Mouse (Mus musculus): Measurements from ENCODE around the gene Trim7. TPM values are rescaled to one million over a fixed set of nuclear protein-coding genes. Genes with fewer than 3 reads are reported as not detected.
"Not testable (repeated sequence)": the region's sequence is repeated elsewhere in the genome, so short reads cannot be mapped to it uniquely, and the experiment has no call there.

Gene Trim7
- polyA plus RNA-seq, 1 experiment = 11.6 TPM

DNA sequence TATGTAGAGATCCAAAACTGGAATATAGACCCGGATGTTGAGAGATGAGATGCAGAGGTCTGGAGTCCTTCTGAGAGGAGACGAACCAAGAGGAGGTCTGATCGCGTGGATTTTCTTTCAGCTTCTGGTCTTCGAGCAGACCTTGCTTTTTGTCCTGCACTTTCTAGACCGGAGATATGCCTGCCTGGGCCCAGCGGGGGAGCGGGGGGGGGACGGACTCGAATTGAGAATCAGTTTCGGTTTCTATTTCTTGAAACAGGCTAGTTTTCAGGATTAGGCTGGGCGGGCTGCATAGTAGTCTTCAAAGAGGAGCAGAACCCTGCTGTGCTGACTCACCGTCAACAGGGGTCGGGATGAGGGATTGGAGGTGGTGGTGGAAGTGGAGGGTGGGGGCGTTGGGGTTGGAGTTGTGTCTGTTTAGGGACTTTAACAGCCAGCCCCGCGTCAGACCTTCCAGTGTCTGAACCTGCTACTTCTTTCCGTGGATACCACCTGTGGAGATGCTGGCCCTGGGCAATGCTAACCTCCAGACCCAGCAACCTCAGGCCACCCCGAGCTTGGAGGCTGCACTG lies 45.3 kb downstream of the Trim7 start, which contains the start of gene Irgm1:
Irgm1 (minus strand) TSS at position 483 of the 572 bp plus-strand sequence.
- peak within 1 kb of the TSS; percentile 83 for H3K4me3 ChIP-seq (replicated peaks; ENCODE audit: extremely low read depth, low read depth, low read length)
- WGBS = under 1% methylated on average over 19 of the region's 19 CpGs
- TF ChIP-seq POLR2A (IDR thresholded peaks at IDR 0.05; ENCODE audit: borderline replicate concordance, extremely low read depth, low read depth, low read length) = peak; percentile 64; the same call in 1 of the 2 replicates
- no peak for TF ChIP-seq CTCF (IDR thresholded peaks at IDR 0.05; ENCODE audit: insufficient read depth, low read length)
- peaks cover 15% of the 10 kb centered on the region for H3K4me1 ChIP-seq (ENCODE audit: control insufficient read depth, insufficient read depth, low read length)
- peak; percentile 75 for DNase-seq

DNA sequence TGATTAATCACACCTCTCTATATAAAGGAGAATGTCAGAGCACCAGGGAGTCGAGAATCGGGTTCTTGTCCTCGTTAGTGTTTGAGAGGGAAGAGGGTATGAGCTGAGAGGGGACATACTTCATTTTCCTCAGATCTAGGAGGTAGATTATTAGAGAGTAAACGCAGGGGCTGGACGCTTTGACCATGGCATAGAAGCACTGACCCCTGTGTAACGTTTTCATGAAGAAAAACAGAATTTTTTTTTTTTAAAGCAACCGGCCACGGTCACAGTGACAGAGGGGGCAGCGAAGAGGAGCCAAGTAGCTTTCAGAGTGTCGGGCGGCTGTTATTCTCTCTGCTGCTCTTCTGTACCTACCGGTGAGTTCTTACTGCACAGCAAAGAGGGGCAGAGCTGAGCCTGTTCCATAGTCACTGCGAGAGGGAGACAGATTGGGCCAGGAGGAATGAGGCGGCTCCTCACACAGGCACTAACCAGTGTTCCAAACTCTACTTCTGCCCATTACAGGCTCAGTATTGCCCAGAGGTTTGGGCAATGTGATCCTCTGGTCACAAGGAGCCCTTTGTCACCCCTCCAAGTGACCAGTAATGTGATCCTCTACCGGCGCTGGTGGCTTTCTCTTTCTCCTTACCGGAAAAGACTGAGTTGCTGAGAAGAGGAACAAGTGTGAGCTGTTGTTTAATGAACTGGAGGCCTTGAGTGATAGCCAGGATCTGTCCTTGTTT lies 46.0 kb downstream of the Trim7 start:
- H3K4me3 ChIP-seq (replicated peaks; ENCODE audit: extremely low read depth, low read depth, low read length) = peak overlapping the region; percentile 83
- DNase-seq = peak; percentile 65
- TF ChIP-seq POLR2A (IDR thresholded peaks at IDR 0.05; ENCODE audit: borderline replicate concordance, extremely low read depth, low read depth, low read length) (peak; percentile 44; the same call in 1 of the 2 replicates), CTCF (IDR thresholded peaks at IDR 0.05; ENCODE audit: insufficient read depth, low read length) (no peak)
- peaks cover 15% of the 10 kb centered on the region for H3K4me1 ChIP-seq (ENCODE audit: control insufficient read depth, insufficient read depth, low read length)
- 1% methylated on average over 17 of the region's 17 CpGs for WGBS

DNA sequence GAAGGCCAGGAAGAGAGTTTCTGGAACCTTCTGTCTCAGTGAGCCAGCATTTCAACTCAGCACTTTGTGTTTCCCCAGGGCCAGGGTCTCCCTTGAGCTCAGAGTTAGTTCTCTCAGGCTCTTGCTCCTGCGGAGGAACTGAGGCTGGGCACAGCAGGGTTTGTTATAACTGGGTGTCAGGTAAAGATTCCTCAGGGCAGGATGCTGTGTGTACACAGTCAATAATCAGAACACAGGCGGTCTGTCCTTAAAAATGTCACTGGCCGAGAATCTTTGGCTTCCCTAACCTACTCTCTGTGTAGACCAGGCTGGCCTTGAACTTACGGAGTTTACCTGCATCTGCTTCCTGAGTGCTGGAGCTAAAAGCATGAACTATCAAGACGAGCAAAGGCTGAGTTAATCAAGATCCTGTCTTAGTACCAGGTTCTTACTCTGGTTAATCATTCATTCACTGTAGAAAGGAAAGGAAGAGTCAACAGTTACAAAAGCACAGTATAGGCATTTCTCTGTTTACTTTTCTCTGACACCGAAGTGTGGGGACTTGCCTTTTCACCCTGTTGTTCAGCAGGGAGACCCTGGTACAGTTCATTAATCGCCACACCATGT lies 46.9 kb downstream of the Trim7 start:
- Histone ChIP-seq H3K4me1 (ENCODE audit: control insufficient read depth, insufficient read depth, low read length) (peaks cover 15% of the 10 kb centered on the region), H3K4me3 (replicated peaks; ENCODE audit: extremely low read depth, low read depth, low read length) (peak overlapping the region; percentile 5)
- no peak for TF ChIP-seq POLR2A (IDR thresholded peaks at IDR 0.05; ENCODE audit: borderline replicate concordance, extremely low read depth, low read depth, low read length)
- no peak for TF ChIP-seq CTCF (IDR thresholded peaks at IDR 0.05; ENCODE audit: insufficient read depth, low read length)
- WGBS = 58% methylated on average over 7 of the region's 7 CpGs
- no peak for DNase-seq

DNA sequence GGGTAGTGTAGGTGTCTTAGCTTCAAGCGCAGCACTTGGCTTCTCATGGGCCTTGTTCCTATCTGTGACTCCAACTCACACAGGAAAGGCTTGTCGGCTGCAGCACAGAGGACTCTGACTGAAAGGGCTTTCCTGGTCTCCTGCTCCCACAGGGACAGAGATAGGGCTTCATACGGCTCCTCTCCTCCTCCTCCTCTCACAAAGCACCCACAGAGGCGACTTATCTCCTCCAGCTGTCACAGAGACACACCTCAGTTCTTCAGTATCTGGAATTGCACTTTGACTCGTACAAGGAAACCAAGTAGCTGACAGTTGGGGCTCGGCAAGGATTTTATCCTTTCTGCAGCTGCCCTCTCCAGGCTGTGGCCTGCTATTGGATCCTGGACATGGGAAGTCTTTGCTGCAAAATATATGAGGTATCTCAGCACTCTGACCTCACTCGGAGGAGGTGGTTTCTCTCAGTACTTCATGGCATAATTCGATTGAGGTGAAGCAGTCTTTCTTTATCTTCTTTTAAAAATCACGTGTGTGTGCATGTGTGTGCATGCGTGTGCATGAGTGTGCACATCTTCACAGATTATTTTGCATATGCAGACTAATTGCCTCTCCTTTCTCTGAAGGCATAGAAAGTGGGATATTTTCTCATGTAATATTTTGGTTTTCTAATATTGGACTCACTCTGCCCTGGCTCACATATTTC lies 47.8 kb downstream of the Trim7 start:
- WGBS = 66% methylated on average over 10 of the region's 10 CpGs
- no peak for DNase-seq
- H3K4me3 ChIP-seq (replicated peaks; ENCODE audit: extremely low read depth, low read depth, low read length) = no peak overlapping the region
- peaks cover 12% of the 10 kb centered on the region for H3K4me1 ChIP-seq (ENCODE audit: control insufficient read depth, insufficient read depth, low read length)
- TF ChIP-seq POLR2A (IDR thresholded peaks at IDR 0.05; ENCODE audit: borderline replicate concordance, extremely low read depth, low read depth, low read length) (no peak), CTCF (IDR thresholded peaks at IDR 0.05; ENCODE audit: insufficient read depth, low read length) (no peak)

DNA sequence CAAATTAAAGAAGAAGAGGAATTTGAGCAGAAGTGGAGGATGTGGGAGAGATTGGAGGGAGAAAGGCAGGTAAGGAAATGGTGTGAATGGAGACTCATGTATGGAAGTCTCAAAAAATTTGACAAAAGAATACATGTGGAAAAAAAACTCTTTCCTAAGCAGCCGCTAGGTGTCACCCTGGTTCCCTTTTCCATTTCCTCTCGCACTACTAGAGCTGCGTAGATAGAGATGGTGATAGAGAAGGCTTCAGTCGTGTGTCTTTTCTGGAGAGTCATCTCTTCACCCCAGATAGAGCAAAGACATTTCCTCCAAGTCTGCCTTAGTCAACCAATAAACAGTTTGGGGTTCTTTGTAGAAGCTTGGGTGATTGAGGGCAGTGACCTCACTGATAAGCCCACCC lies 48.5 kb downstream of the Trim7 start:
- no peak for TF ChIP-seq POLR2A (IDR thresholded peaks at IDR 0.05; ENCODE audit: borderline replicate concordance, extremely low read depth, low read depth, low read length)
- peak; percentile 45 for TF ChIP-seq CTCF (IDR thresholded peaks at IDR 0.05; ENCODE audit: insufficient read depth, low read length)
- WGBS = 1% methylated on average over 4 of the region's 4 CpGs

DNA sequence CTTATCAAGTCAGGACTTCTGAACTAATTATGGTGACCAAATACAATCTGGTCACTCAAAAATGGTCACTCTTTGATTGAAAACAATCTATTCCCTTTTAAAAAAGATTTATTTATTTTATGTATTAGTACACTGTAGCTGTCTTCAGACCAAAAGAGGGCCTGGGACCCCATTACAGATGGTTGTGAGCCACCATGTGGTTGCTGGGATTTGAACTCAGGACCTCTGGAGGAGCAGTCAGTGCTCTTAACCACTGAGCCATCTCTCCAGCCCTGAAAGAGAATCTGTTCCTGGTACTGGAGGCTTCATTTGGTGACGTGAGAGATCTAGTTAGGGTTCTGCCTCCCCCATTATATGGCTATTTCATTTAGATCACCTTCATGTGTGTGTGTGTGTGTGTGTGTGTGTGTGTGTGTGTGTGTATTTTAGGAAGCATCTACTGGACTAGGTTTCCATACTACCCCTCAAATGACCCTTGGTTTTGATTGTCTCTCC lies 49.5 kb downstream of the Trim7 start:
- peaks cover 10% of the 10 kb centered on the region for H3K4me1 ChIP-seq (ENCODE audit: control insufficient read depth, insufficient read depth, low read length)
- not testable (repeated sequence) for DNase-seq; H3K4me3 ChIP-seq (replicated peaks; ENCODE audit: extremely low read depth, low read depth, low read length)
- WGBS = 93% methylated on average over 1 of the region's 1 CpGs

More for the DNA sequence above, 48.5 kb downstream of the Trim7 start:
- no peak overlapping the region for H3K4me3 ChIP-seq (replicated peaks; ENCODE audit: extremely low read depth, low read depth, low read length)
- H3K4me1 ChIP-seq (ENCODE audit: control insufficient read depth, insufficient read depth, low read length) = peaks cover 10% of the 10 kb centered on the region
- peak; percentile 41 for DNase-seq

DNA sequence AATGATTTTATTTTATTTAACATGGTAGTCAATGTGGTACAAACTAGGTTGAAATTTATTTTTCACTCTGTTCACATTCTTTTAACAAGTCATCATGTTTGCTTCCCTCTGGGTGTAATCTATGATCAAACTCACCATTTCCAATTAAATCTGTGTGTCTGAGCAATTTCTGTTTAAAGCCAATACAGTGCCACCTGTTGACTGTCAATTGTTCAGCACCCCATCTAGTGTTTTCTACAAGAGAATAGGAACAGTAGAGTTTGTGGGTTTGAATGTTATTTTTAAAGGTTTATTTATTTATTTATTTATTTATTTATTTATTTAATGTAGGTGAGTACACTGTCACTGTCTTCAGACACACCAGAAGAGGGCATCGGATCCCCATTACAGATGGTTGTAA lies 50.7 kb downstream of the Trim7 start:
- TF ChIP-seq POLR2A (IDR thresholded peaks at IDR 0.05; ENCODE audit: borderline replicate concordance, extremely low read depth, low read depth, low read length) (no peak), CTCF (IDR thresholded peaks at IDR 0.05; ENCODE audit: insufficient read depth, low read length) (no peak)
- 100% methylated on average over 1 of the region's 1 CpGs for WGBS

DNA sequence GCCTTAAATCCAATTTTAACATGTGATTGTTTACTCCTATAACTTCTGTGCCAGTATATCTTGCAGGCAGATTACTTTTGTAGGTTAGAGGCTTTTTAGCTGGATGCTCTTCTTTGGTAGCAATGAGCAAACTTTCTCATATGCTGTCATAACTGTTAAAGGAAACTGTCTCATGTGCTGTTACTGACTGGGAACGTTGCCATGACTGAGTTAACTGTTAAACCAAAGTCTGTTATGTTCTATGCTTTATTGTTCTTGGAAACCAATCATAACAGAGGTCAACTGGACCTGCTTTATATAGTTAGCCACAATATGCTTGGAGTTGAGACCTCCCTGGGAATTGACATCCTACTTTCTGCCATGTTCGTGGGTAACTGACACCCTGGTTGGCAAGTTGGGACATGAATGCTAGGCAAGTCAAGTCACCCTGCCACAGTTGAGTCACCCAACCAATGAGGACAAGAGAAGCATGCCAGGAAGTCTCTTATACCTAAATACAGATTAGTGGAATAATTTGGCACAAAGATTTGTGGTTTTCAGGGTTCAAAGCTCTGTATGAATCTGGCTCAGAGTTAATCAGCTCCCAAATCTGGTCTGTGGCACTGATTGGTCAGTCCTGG lies 73.0 kb downstream of the Trim7 start:
- no peak for TF ChIP-seq POLR2A (IDR thresholded peaks at IDR 0.05; ENCODE audit: borderline replicate concordance, extremely low read depth, low read depth, low read length)
- TF ChIP-seq CTCF (IDR thresholded peaks at IDR 0.05; ENCODE audit: insufficient read depth, low read length) = no peak
- no peak overlapping the region for H3K4me3 ChIP-seq (replicated peaks; ENCODE audit: extremely low read depth, low read depth, low read length)
- peaks cover 11% of the 10 kb centered on the region; the same call in 1 of the 2 replicates for H3K4me1 ChIP-seq (ENCODE audit: control insufficient read depth, insufficient read depth, low read length)
- WGBS = 62% methylated on average over 2 of the region's 2 CpGs
- DNase-seq = no peak

More for the DNA sequence above, 50.7 kb downstream of the Trim7 start:
- no peak for DNase-seq
- Histone ChIP-seq H3K4me3 (replicated peaks; ENCODE audit: extremely low read depth, low read depth, low read length) (no peak overlapping the region), H3K4me1 (ENCODE audit: control insufficient read depth, insufficient read depth, low read length) (peaks cover 10% of the 10 kb centered on the region)

DNA sequence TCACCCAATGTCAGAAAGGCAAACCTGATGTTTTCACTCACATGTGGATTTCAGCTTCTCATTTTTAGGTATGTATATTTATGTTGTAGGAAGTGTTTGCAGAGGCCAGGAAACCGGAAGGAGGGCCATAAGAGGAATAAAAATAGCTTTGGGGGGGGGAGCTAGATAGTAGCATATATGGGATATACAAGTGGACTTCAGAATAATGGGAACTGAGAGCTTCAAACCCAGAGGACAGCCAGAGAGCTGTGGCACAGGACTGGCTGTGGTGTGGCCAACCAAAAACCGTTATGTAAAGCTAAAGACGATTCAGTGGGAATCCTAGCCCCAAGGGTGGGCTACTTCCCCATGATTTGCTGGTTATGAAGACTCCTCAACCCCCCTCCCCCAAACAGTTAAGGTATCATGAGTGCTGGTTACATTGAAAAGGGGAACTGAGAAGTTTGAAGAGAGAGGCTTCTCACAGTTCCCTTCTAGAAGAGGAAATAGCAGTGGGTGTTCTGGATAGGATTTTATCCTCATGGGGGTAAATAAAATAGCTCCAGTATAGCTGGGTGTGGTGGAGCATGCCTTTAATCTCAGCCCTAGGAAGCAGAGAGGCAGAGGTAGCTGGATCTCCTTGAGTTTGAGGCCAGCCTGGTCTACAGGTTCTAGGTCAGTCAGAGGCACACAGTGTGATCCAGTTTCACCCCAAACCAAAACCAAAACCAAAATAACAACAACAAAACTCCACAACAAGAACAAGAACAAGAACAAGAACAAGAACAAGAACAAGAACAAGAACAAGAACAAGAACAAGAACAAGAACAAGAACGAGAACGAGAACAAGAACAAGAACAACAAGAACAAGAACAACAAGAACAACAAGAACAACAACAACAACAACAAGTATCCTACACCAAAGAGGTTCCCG lies 75.0 kb downstream of the Trim7 start:
- peaks cover 11% of the 10 kb centered on the region; the same call in 1 of the 2 replicates for H3K4me1 ChIP-seq (ENCODE audit: control insufficient read depth, insufficient read depth, low read length)
- not testable (repeated sequence) for H3K4me3 ChIP-seq (replicated peaks; ENCODE audit: extremely low read depth, low read depth, low read length); DNase-seq
- 71% methylated on average over 6 of the region's 6 CpGs for whole genome bisulfite sequencing

DNA sequence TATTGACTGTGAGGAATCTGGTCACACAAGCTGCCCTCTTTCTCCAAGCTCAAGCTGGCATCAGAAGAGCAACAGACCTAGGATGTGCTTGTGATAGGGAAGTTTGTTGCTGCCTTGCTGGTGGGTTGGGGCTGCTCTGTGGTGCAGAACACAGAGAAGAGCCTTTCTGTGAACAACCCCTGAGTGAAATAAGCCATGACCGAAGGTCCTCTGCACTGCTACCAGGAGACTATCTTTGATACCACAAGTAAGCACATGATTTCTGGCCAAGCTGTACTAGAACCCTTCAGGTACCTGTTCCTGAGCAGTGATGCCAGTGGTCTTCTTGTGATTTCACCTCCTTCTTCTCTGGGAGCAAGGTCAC lies 75.6 kb downstream of the Trim7 start:
- peaks cover 11% of the 10 kb centered on the region; the same call in 1 of the 2 replicates for H3K4me1 ChIP-seq (ENCODE audit: control insufficient read depth, insufficient read depth, low read length)
- not testable (repeated sequence) for DNase-seq; H3K4me3 ChIP-seq (replicated peaks; ENCODE audit: extremely low read depth, low read depth, low read length)
- 87% methylated on average over 1 of the region's 1 CpGs for WGBS
